Mouse (Mus musculus) MEL (cell line): Measurements from ENCODE around the gene Dclk3. TPM values are rescaled to one million over a fixed set of nuclear protein-coding genes. Genes with fewer than 3 reads are reported as not detected.

Experiments used
- DNase-seq: peaks from one replicate; pipeline ENCODE4 v3.0.0; 2011; ENCODE audit warnings: low read depth, low spot score
- H3K27ac ChIP-seq: 2 replicates; pipeline ENCODE4 v1.5.1; 2012; ENCODE audit warnings: low read depth, mild to moderate bottlenecking, control low read depth, low read length, moderate library complexity; ENCODE audit not compliant: control insufficient read depth
- H3K27me3 ChIP-seq, 2 experiments: fragments of 150-350 bp in 1 of 2; sonication (generic) in 1 of 2; 2 replicates each; pipeline ENCODE4 v1.6.1; 2012; ENCODE audit warnings: low read length in 2 of 2, mild to moderate bottlenecking in 2 of 2, improper control_type of control experiment in 1 of 2, moderate library complexity in 1 of 2; ENCODE audit not compliant: insufficient read depth in 2 of 2, control insufficient read depth in 1 of 2
- H3K36me3 ChIP-seq, 2 experiments: 2 replicates each; pipeline ENCODE4 v1.6.1; 2012 to 2014; ENCODE audit warnings: low read length in 2 of 2, improper control_type of control experiment in 1 of 2, inconsistent platforms in 1 of 2, mild to moderate bottlenecking in 1 of 2; ENCODE audit not compliant: insufficient read depth in 2 of 2, control insufficient read depth in 1 of 2
- H3K4me1 ChIP-seq, 2 experiments: fragments of 150-350 bp in 1 of 2; sonication (generic) in 1 of 2; 2 replicates each; pipeline ENCODE4 v1.6.1; 2012; ENCODE audit warnings: low read length in 2 of 2, improper control_type of control experiment in 1 of 2, mild to moderate bottlenecking in 1 of 2; ENCODE audit not compliant: insufficient read depth in 2 of 2, control insufficient read depth in 1 of 2
- H3K4me3 ChIP-seq, 2 experiments: fragments of 150-350 bp in 1 of 2; sonication (generic) in 1 of 2; 2 replicates each; pipeline ENCODE4 v1.5.1; 2012; ENCODE audit warnings: low read depth in 2 of 2, low read length in 2 of 2, mild to moderate bottlenecking in 2 of 2, moderate library complexity in 2 of 2, control low read depth in 1 of 2, improper control_type of control experiment in 1 of 2; ENCODE audit not compliant: control insufficient read depth in 1 of 2, insufficient read depth in 1 of 2
- H3K79me2 ChIP-seq: 2 replicates; pipeline ENCODE4 v1.6.1; 2012; ENCODE audit warnings: mild to moderate bottlenecking, low read length, moderate library complexity; ENCODE audit not compliant: control insufficient read depth, poor library complexity, insufficient read depth
- H3K9ac ChIP-seq: 2 replicates; pipeline ENCODE4 v1.6.1; 2012; ENCODE audit warnings: low read depth, mild to moderate bottlenecking, control low read depth, low read length, moderate library complexity; ENCODE audit not compliant: control insufficient read depth, poor library complexity, severe bottlenecking
- H3K9me3 ChIP-seq: fragments of 150-350 bp; sonication (generic); replicated peaks from 2 replicates; pipeline ENCODE4 v1.6.1; 2012; ENCODE audit warnings: mild to moderate bottlenecking, low read length, improper control_type of control experiment, moderate library complexity; ENCODE audit not compliant: insufficient read depth
- BHLHE40 ChIP-seq: IDR thresholded peaks from 2 replicates; pipeline ENCODE4 v1.6.1; 2012; ENCODE audit warnings: low read depth, mild to moderate bottlenecking, inconsistent platforms, low read length, improper control_type of control experiment, borderline replicate concordance
- CTCF ChIP-seq, 3 experiments: IDR thresholded peaks in 2 of 3; conservative IDR thresholded peaks in 1 of 3; 2 replicates each; pipeline ENCODE4 v1.5.1; 2011 to 2012; ENCODE audit warnings: low read length in 3 of 3, low read depth in 2 of 3, mild to moderate bottlenecking in 2 of 3, improper control_type of control experiment in 1 of 3, inconsistent platforms in 1 of 3, mixed read lengths in 1 of 3, moderate library complexity in 1 of 3; ENCODE audit not compliant: control insufficient read depth in 1 of 3, insufficient read depth in 1 of 3, poor library complexity in 1 of 3, severe bottlenecking in 1 of 3
- ELF1 ChIP-seq: IDR thresholded peaks from 2 replicates; pipeline ENCODE4 v1.6.1; 2014; ENCODE audit warnings: low read depth, mild to moderate bottlenecking, inconsistent platforms, low read length, improper control_type of control experiment, moderate library complexity
- EP300 ChIP-seq, 2 experiments: IDR thresholded peaks; 2 replicates each; pipeline ENCODE4 v1.6.1; 2011; ENCODE audit warnings: improper control_type of control experiment in 2 of 2, low read length in 2 of 2, low read depth in 1 of 2, mild to moderate bottlenecking in 1 of 2
- GABPA ChIP-seq: IDR thresholded peaks from 2 replicates; pipeline ENCODE4 v1.6.1; 2012; ENCODE audit warnings: low read depth, mild to moderate bottlenecking, inconsistent platforms, low read length, improper control_type of control experiment, moderate library complexity
- HCFC1 ChIP-seq: IDR thresholded peaks from 2 replicates; pipeline ENCODE4 v1.6.1; 2012; ENCODE audit warnings: low read depth, mild to moderate bottlenecking, inconsistent platforms, low read length, improper control_type of control experiment, moderate library complexity
- JUND ChIP-seq: IDR thresholded peaks from 2 replicates; pipeline ENCODE4 v1.6.1; 2011; ENCODE audit warnings: low read depth, mild to moderate bottlenecking, improper control_type of control experiment, low read length
- MAFK ChIP-seq: IDR thresholded peaks from 2 replicates; pipeline ENCODE4 v1.6.1; 2011; ENCODE audit warnings: low read depth, mild to moderate bottlenecking, low read length, improper control_type of control experiment, borderline replicate concordance
- MAX ChIP-seq: IDR thresholded peaks from 2 replicates; pipeline ENCODE4 v1.6.1; 2011; ENCODE audit warnings: low read length, improper control_type of control experiment
- MEF2A ChIP-seq: IDR thresholded peaks from 2 replicates; pipeline ENCODE4 v1.6.1; 2014; ENCODE audit warnings: low read depth, mild to moderate bottlenecking, inconsistent platforms, low read length, improper control_type of control experiment; ENCODE audit not compliant: poor library complexity, insufficient replicate concordance, severe bottlenecking; ENCODE audit errors: extremely low read depth
- MXI1 ChIP-seq: IDR thresholded peaks from 2 replicates; pipeline ENCODE4 v1.6.1; 2011; ENCODE audit warnings: mild to moderate bottlenecking, low read depth, low read length, improper control_type of control experiment
- MYB ChIP-seq: IDR thresholded peaks from 2 replicates; pipeline ENCODE4 v1.6.1; 2011; ENCODE audit warnings: mild to moderate bottlenecking, low read depth, low read length, improper control_type of control experiment
- MYC ChIP-seq: IDR thresholded peaks from 2 replicates; pipeline ENCODE4 v1.6.1; 2011; ENCODE audit warnings: low read depth, mild to moderate bottlenecking, low read length, improper control_type of control experiment, moderate library complexity
- POLR2A ChIP-seq, 2 experiments: IDR thresholded peaks; 2 replicates each; pipeline ENCODE4 v1.6.1; 2011 to 2012; ENCODE audit warnings: low read length in 2 of 2, mild to moderate bottlenecking in 2 of 2, control low read depth in 1 of 2, improper control_type of control experiment in 1 of 2, low read depth in 1 of 2, moderate library complexity in 1 of 2; ENCODE audit not compliant: control insufficient read depth in 1 of 2, insufficient read depth in 1 of 2, poor library complexity in 1 of 2
- POLR2AphosphoS5 ChIP-seq: IDR thresholded peaks from 2 replicates; pipeline ENCODE4 v1.6.1; 2012; ENCODE audit warnings: low read depth, borderline replicate concordance, mild to moderate bottlenecking, inconsistent platforms, low read length, moderate library complexity, mixed read lengths
- RAD21 ChIP-seq: IDR thresholded peaks from 2 replicates; pipeline ENCODE4 v1.6.1; 2011; ENCODE audit warnings: mild to moderate bottlenecking, low read depth, low read length, improper control_type of control experiment
- SIN3A ChIP-seq: IDR thresholded peaks from 2 replicates; pipeline ENCODE4 v1.6.1; 2012; ENCODE audit warnings: low read length, improper control_type of control experiment, inconsistent platforms
- SMC3 ChIP-seq: IDR thresholded peaks from 2 replicates; pipeline ENCODE4 v1.6.1; 2011; ENCODE audit warnings: low read depth, low read length, improper control_type of control experiment
- TAL1 ChIP-seq: IDR thresholded peaks from 2 replicates; pipeline ENCODE4 v1.6.1; 2012; ENCODE audit warnings: mild to moderate bottlenecking, inconsistent platforms, low read length, moderate library complexity, mixed read lengths
- USF2 ChIP-seq, 2 experiments: IDR thresholded peaks; 2 replicates each; pipeline ENCODE4 v1.6.1; 2011 to 2012; ENCODE audit warnings: improper control_type of control experiment in 2 of 2, low read length in 2 of 2, borderline replicate concordance in 1 of 2, inconsistent platforms in 1 of 2, low read depth in 1 of 2, mild to moderate bottlenecking in 1 of 2; ENCODE audit not compliant: insufficient read depth in 1 of 2
- ZKSCAN1 ChIP-seq: IDR thresholded peaks from 2 replicates; pipeline ENCODE4 v1.6.1; 2012; ENCODE audit warnings: low read depth, mild to moderate bottlenecking, inconsistent platforms, low read length, improper control_type of control experiment, moderate library complexity
- ZMIZ1 ChIP-seq: IDR thresholded peaks from 2 replicates; pipeline ENCODE4 v1.6.1; 2012; ENCODE audit warnings: low read depth, mild to moderate bottlenecking, inconsistent platforms, low read length, improper control_type of control experiment, moderate library complexity
- ZNF384 ChIP-seq: IDR thresholded peaks from 2 replicates; pipeline ENCODE4 v1.6.1; 2012; ENCODE audit warnings: low read depth, mild to moderate bottlenecking, inconsistent platforms, low read length, improper control_type of control experiment
- polyA plus RNA-seq, 2 experiments: library from polyadenylated mRNA; stranded (reverse) in 1 of 2; unstranded in 1 of 2; fragments of >175 nt in 1 of 2; fragments of >200 nt in 1 of 2; gene quantifications; 2 replicates each; pipeline versions ENCODE4 v1.2.1 to v1.2.4; 2012; ENCODE audit warnings: low replicate concordance in 2 of 2, low read depth in 1 of 2; ENCODE audit not compliant: insufficient read length in 2 of 2, insufficient read depth in 1 of 2, missing spikeins in 1 of 2
- total RNA-seq: library from RNA; depleted of rRNA; stranded (reverse); fragments of 300-350 nt; gene quantifications from 2 replicates; pipeline ENCODE4 v1.2.3, GENCODE M21; 2012

Gene Dclk3
- total and polyA plus RNA-seq, 3 experiments = not detected

DNA sequence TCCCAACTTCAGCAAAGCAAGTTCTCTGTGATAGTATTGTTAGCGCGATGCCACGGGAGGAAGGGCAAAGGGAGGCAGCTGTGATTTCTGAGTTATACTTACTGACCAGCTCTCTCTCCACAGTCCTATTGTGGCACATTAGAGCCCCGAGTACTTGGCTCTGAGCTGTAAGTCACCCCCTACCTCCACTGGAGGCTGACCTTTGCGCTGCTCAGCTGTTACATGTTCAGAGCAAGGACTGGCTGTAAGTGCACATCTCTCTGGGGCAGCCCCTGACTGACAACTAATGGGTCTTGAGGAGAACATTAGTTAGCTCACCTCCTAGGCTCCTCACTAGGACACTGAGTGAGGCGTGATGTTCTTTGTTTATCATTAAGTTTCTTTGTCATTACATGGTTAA is 1.6 kb downstream of the Dclk3 start:
- Histone ChIP-seq H3K9me3 (no peaks in the 10 kb centered on the region), H3K9ac (no peak overlapping the region), H3K36me3 (no peaks in the 10 kb centered on the region), H3K4me1 (no peaks in the 10 kb centered on the region), H3K27me3 (no peaks in the 10 kb centered on the region), H3K27ac (no peak overlapping the region), H3K4me3 (no peak overlapping the region), H3K79me2 (no peaks in the 10 kb centered on the region)
- no peak for TF ChIP-seq HCFC1
- TF ChIP-seq EP300 (IDR thresholded peaks at IDR 0.05; ENCODE audit: low read depth in 1 of 2, low read length in 2 of 2) = no peak
- no peak for TF ChIP-seq MEF2A
- no peak for TF ChIP-seq USF2 (IDR thresholded peaks at IDR 0.05; ENCODE audit: borderline replicate concordance in 1 of 2, insufficient read depth in 1 of 2, low read depth in 1 of 2, low read length in 2 of 2)
- no peak for TF ChIP-seq POLR2AphosphoS5
- no peak for TF ChIP-seq SMC3
- no peak for TF ChIP-seq ELF1
- TF ChIP-seq ZNF384 = no peak
- DNase-seq = no peak

DNA sequence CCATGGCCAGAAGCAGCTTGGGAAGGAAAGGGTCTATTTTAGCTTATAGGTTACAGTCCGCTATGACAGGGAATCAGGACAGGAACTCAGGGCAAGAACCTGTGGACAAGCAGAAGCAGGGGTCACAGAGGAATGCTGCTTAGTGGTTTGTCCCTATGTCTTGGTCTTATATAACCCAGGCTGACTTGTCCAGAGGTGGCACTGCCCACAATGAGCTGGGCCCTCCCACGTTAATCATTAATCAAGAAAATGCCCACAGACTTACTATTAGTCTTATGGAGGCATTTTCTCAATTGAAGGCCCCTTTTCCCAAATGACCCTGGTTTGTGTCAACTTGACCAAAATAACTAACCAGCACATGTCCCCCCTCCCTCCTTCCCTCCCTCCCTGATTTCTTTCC is 2.3 kb downstream of the Dclk3 start:
- H3K27me3 ChIP-seq = no peaks in the 10 kb centered on the region
- no peaks in the 10 kb centered on the region for H3K9me3 ChIP-seq
- TF ChIP-seq POLR2A (IDR thresholded peaks at IDR 0.05; ENCODE audit: control insufficient read depth in 1 of 2, insufficient read depth in 1 of 2, low read depth in 1 of 2, low read length in 2 of 2, poor library complexity in 1 of 2) = no peak
- no peak for TF ChIP-seq TAL1
- no peak for TF ChIP-seq CTCF (IDR thresholded peaks at IDR 0.05 in 2 of 3, conservative IDR thresholded peaks at IDR 0.05 in 1 of 3; ENCODE audit: control insufficient read depth in 1 of 3, insufficient read depth in 1 of 3, low read depth in 2 of 3, low read length in 3 of 3, poor library complexity in 1 of 3, severe bottlenecking in 1 of 3)
- no peak for TF ChIP-seq GABPA
- no peak for TF ChIP-seq MAX
- TF ChIP-seq RAD21 = no peak
- no peak for TF ChIP-seq ZKSCAN1
- no peak for TF ChIP-seq MYB
- no peak for TF ChIP-seq ZMIZ1
- no peak for TF ChIP-seq MEF2A
- TF ChIP-seq MYC = no peak
- no peak for TF ChIP-seq USF2 (IDR thresholded peaks at IDR 0.05; ENCODE audit: borderline replicate concordance in 1 of 2, insufficient read depth in 1 of 2, low read depth in 1 of 2, low read length in 2 of 2)
- no peak for TF ChIP-seq BHLHE40
- TF ChIP-seq MAFK = no peak
- no peak for TF ChIP-seq MXI1
- no peak for TF ChIP-seq SIN3A
- no peak for TF ChIP-seq JUND
- TF ChIP-seq, all 39 proteins: peak for 0
- Histone ChIP-seq H3K36me3 (no peaks in the 10 kb centered on the region), H3K79me2 (no peaks in the 10 kb centered on the region), H3K27ac (no peak overlapping the region), H3K4me1 (no peaks in the 10 kb centered on the region), H3K9ac (no peak overlapping the region), H3K4me3 (no peak overlapping the region)
- no peak for DNase-seq
